Mouse (Mus musculus) stomach, embryonic 15.5 days (tissue): ENCODE results near the gene Atf5. TPM values are rescaled to one million over a fixed set of nuclear protein-coding genes. Genes with fewer than 3 reads are reported as not detected.

Experiments
- ATAC-seq: fragments of 200-750 bp; cut with Nextera tagmentation; 2 replicates; pipeline ENCODE4 v1.8.0; 2017; ENCODE audit warnings: low read depth, moderate number of reproducible peaks, moderate TSS enrichment; ENCODE audit not compliant: insufficient read depth, low FRiP score
- H3K27ac ChIP-seq: fragments of 300-500 bp; sonication (generic); 2 replicates; pipeline ENCODE4 v1.5.1; 2015; ENCODE audit warnings: mild to moderate bottlenecking, inconsistent platforms
- H3K27me3 ChIP-seq: fragments of 300-500 bp; sonication (generic); replicated peaks from 2 replicates; pipeline ENCODE4 v1.6.1; 2015; ENCODE audit warnings: inconsistent platforms
- H3K36me3 ChIP-seq: fragments of 300-500 bp; sonication (generic); 2 replicates; pipeline ENCODE4 v1.6.1; 2015; ENCODE audit warnings: inconsistent platforms
- H3K4me1 ChIP-seq: fragments of 300-500 bp; sonication (generic); 2 replicates; pipeline ENCODE4 v1.6.1; 2015; ENCODE audit warnings: inconsistent platforms
- H3K4me2 ChIP-seq: fragments of 300-500 bp; sonication (generic); 2 replicates; pipeline ENCODE4 v1.6.1; 2015; ENCODE audit warnings: mild to moderate bottlenecking, inconsistent platforms
- H3K4me3 ChIP-seq: fragments of 300-500 bp; sonication (generic); replicated peaks from 2 replicates; pipeline ENCODE4 v1.5.1; 2015; ENCODE audit warnings: inconsistent platforms
- H3K9ac ChIP-seq: fragments of 300-500 bp; sonication (generic); 2 replicates; pipeline ENCODE4 v1.6.1; 2015; ENCODE audit warnings: inconsistent platforms
- H3K9me3 ChIP-seq: fragments of 300-500 bp; sonication (generic); 2 replicates; pipeline ENCODE4 v1.6.1; 2016; ENCODE audit warnings: inconsistent platforms
- WGBS: fragments of 180-500 bp; shearing (Covaris S2); methylation state at CpG from one replicate; pipeline ENCODE4 v1.1.7; 2015; 5-methylcytosine and 5-hydroxymethylcytosine counted together
- polyA plus RNA-seq: library from polyadenylated mRNA; unstranded; fragments of >200 nt; fragmentation: Nextera tagmentation; extraction: Ambion mirVana; gene quantifications from 2 replicates; pipeline ENCODE4 v1.2.1, GENCODE M21; 2015

The Atf5 gene
- polyA plus RNA-seq, 1 experiment from 2014 or later, result 6.4 TPM

DNA sequence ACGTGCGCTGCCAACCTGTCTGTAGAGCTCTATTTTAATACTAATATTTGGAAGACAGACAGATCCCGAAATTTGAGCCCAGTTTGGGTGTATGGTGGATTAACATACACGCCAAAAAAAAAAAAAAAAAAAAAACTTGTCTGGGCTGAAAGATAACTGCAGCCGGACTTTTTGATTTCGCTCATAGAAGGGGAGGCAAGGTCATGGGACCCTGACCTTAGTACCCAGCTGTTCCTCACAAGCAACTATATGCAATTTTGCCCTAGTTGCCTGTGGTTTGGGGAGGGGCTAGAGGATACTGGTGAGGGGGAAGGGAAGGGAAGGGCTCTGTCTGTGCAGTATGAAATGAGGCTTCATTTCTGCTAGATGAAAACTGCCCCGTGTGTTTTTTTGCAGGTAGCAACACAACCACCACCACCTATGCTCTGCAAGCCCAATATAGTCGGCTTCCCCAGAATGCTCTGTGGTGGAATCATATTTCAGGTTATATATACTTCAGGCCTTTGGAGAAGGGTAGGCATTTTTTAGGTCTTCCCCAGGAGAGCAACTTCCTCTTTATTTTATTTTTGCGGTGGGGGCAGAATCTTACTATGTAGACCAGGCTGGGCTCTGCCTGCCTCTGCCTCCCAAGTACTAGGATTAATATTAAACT, 39.9 kb upstream of the Atf5 start:
- Histone ChIP-seq H3K27ac (peak overlapping the region; percentile 82), H3K27me3 (no peaks in the 10 kb centered on the region), H3K9me3 (no peaks in the 10 kb centered on the region), H3K4me2 (peak overlapping the region; percentile 87), H3K36me3 (peaks cover 8% of the 10 kb centered on the region; the same call in 1 of the 2 replicates), H3K4me1 (peaks cover 60% of the 10 kb centered on the region), H3K4me3 (peak overlapping the region; percentile 62), H3K9ac (peak overlapping the region; percentile 72; the same call in 1 of the 2 replicates)
- ATAC-seq, result no peak
- WGBS, result 57% methylated on average over 9 of the region's 9 CpGs

DNA sequence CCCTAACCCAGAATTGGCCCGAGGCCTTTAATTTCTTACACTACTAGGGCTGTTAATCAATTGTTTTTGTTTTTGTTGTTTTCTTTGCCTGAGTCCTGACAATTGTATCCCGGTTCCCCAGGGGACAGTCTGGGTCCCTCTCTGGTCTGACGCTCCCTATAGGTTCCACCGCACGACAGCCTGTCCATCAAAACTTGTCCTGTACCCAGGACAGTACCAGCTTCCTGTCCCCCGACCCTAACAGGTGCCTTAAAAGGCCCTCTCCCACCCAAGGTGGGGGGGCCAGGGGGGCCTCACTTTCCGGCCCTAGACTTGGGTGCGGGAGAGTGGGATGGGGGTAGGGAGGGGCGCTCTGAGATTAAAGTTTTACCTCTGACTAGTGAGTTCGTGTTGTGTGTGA, 38.6 kb upstream of the Atf5 start:
- 41% methylated on average over 10 of the region's 10 CpGs for WGBS
- peaks cover 7% of the 10 kb centered on the region; the same call in 1 of the 2 replicates for H3K36me3 ChIP-seq
- peak overlapping the region; percentile 57 for H3K4me3 ChIP-seq
- H3K4me1 ChIP-seq, result peaks cover 63% of the 10 kb centered on the region
- no peaks in the 10 kb centered on the region for H3K27me3 ChIP-seq
- no peak for ATAC-seq
- peak overlapping the region; percentile 99 for H3K27ac ChIP-seq
- peak overlapping the region; percentile 56 for H3K9ac ChIP-seq
- no peaks in the 10 kb centered on the region for H3K9me3 ChIP-seq
- H3K4me2 ChIP-seq, result peak overlapping the region; percentile 88

DNA sequence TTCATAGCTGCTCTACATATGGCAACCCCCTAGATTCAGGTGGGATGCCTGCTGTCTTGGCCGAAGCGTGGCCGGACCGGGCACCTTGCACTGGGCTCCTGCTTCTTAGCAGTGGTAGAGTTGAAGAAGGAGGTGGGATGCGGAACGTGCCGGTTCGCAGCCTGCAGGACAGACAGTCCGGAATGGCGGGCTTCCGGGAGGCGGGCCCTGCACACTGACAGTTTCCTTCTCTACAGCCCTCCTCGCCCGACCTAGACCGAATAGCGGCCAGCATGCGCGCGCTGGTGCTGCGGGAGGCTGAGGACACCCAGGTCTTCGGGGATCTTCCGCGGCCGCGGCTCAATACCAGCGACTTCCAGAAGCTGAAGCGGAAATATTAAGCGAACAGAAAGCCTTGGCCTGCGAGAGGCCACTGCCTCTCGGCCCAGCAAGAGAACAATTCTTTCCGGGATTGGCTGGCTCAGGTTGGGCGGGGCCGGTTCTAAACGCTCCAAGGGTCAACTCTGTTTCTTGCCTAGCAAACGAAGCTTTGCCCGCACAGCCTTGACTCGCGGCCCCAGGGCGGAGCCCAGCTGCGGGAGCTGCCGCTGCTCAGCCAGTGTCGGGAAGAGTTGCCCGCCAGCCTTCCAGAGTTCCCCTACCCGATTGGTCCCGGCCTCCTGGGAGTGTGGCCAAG, 38.0 kb upstream of the Atf5 start:
- peak overlapping the region; percentile 56 for H3K9ac ChIP-seq
- H3K4me2 ChIP-seq, result peak overlapping the region; percentile 88
- H3K9me3 ChIP-seq, result no peaks in the 10 kb centered on the region
- WGBS, result 1% methylated on average over 45 of the region's 45 CpGs
- H3K4me3 ChIP-seq, result peak overlapping the region; percentile 57
- no peaks in the 10 kb centered on the region for H3K27me3 ChIP-seq
- peaks cover 63% of the 10 kb centered on the region for H3K4me1 ChIP-seq
- H3K36me3 ChIP-seq, result peaks cover 7% of the 10 kb centered on the region; the same call in 1 of the 2 replicates
- peak overlapping the region; percentile 99 for H3K27ac ChIP-seq
- ATAC-seq, result peak; percentile 72

DNA sequence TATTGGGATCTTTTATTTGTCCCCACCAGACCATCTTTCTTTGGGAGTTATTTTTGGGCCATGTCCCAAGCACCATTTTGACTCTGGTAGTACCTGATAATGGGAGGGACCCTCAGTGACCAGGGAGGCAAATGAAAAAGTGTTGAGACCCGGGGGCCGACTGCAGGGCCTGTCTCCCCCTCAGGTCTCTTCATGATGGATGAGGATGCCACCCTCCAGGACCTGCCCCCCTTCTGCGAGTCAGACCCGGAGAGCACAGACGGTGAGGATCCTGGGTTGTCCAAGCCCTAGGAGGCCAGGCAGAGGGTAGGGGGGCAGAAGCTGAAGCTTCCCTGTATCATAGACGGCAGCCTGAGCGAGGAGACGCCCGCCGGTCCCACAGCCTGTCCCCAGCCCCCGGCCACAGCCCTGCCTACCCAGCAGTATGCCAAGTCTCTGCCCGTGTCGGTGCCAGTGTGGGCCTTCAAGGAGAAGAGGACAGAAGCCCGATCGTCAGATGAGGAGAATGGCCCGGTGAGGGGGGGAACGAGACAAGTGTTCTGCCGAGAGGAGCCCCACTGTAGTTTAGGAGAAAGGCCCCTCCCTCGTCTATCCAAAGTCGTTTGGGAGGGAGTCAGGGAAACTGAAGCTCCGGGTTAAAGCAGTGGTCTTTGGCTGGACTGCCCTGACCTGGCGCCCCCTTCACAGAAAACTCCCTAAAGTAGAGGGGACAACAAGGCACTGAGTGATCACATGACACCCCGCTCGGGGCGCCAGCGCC, 37.3 kb upstream of the Atf5 start:
- H3K4me2 ChIP-seq, result peak overlapping the region; percentile 88
- H3K36me3 ChIP-seq, result peaks cover 7% of the 10 kb centered on the region; the same call in 1 of the 2 replicates
- peaks cover 63% of the 10 kb centered on the region for H3K4me1 ChIP-seq
- no peak for ATAC-seq
- H3K9ac ChIP-seq, result peak overlapping the region; percentile 56
- peak overlapping the region; percentile 99 for H3K27ac ChIP-seq
- no peaks in the 10 kb centered on the region for H3K9me3 ChIP-seq
- H3K27me3 ChIP-seq, result no peaks in the 10 kb centered on the region
- WGBS, result 27% methylated on average over 26 of the region's 26 CpGs
- H3K4me3 ChIP-seq, result peak overlapping the region; percentile 57

DNA sequence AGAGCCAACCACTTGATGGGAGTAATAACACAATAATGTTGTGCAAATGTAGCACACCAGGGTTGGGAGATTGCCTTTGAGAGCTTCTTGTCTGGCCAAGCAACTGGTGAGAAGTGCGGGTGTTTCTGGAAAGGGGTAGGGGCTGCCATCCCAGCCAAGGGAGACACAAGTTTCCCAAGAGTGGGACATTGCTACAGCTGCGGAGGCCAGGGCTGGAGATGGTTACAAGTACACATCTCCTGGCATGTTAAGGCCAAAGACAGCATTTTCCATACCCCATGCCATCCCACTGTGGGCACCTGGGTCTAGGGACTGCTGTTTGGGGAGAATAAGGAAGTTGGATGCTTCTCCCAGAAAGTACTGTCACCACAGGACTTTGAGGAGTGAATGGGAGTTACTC, 36.6 kb upstream of the Atf5 start:
- Histone ChIP-seq H3K4me1 (peaks cover 57% of the 10 kb centered on the region), H3K9ac (no peak overlapping the region), H3K4me2 (peak overlapping the region; percentile 88; the same call in 1 of the 2 replicates), H3K36me3 (peaks cover 7% of the 10 kb centered on the region; the same call in 1 of the 2 replicates), H3K27ac (no peak overlapping the region), H3K4me3 (no peak overlapping the region), H3K27me3 (no peaks in the 10 kb centered on the region), H3K9me3 (no peaks in the 10 kb centered on the region)
- 88% methylated on average over 2 of the region's 2 CpGs for WGBS
- ATAC-seq, result no peak

DNA sequence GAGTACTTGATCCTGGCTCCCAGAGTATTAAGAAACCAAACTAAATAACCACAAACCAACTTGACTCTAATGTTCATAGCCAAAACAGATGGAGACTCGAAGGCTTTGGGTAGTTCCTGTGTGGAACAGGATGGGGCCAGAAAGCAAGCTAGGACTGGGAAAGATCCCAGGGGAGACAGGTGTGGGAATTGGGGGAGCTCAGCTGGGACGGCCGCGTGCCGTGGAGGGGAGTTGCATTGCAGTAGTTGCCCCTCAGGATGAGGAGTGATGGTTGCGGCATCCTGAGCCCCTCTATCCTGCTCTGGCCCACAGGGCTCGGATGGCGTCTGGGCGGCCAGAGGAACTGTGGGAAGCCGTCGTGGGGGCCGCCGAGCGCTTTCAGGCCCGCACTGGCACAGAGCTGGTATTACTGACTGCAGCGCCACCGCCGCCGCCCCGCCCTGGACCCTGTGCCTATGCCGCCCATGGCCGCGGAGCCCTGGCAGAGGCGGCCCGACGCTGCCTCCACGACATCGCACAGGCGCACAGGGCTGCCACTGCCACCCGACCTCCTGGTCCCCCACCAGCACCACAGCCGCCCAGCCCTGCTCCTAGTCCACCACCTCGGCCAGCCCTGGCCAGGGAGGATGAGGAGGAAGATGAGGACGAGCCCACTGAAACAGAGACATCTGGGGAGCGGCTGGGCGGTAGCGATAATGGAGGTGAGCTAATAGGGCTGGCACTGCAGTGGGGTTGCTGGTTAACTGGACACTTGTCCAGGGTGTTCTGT, 36.0 kb upstream of the Atf5 start:
- Histone ChIP-seq H3K9ac (no peak overlapping the region), H3K27me3 (no peaks in the 10 kb centered on the region), H3K4me2 (no peak overlapping the region), H3K4me1 (peaks cover 57% of the 10 kb centered on the region), H3K4me3 (no peak overlapping the region), H3K27ac (no peak overlapping the region), H3K36me3 (peaks cover 7% of the 10 kb centered on the region; the same call in 1 of the 2 replicates), H3K9me3 (no peaks in the 10 kb centered on the region)
- 93% methylated on average over 36 of the region's 36 CpGs for WGBS
- no peak for ATAC-seq

DNA sequence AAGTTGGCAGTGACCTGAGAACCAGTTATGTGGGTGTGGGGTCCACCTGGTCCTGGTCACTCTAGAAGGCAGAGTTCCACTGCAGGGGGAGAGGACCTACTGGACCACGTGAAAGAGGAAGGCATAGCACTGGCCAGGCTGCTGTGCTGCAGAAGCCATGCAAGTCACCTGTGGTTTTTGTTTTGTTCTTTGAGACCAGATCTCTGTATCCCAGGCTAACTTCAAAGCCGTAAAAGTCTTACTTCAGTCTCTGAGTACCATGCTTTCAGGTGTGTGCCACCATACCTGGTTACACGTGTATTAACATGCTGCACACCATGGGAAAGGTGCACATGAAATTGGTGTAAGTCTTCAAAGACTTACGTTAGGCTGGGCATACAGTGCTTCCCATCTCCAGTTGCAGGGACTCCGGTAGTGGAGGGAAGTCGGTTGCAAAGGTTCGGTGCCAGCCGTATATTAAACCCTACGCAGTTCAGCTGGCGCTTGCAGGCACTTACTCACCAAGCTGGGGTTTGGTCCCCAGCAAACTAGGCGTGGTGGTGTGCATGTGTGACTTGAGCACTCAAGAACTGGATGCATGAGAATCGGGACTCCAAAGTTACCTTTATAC, 35.3 kb upstream of the Atf5 start:
- Histone ChIP-seq H3K4me2 (no peak overlapping the region), H3K27me3 (no peaks in the 10 kb centered on the region), H3K36me3 (peaks cover 8% of the 10 kb centered on the region), H3K4me1 (peaks cover 57% of the 10 kb centered on the region), H3K27ac (no peak overlapping the region), H3K9me3 (no peaks in the 10 kb centered on the region), H3K9ac (no peak overlapping the region), H3K4me3 (no peak overlapping the region)
- 89% methylated on average over 12 of the region's 12 CpGs for WGBS
- ATAC-seq, result no peak

DNA sequence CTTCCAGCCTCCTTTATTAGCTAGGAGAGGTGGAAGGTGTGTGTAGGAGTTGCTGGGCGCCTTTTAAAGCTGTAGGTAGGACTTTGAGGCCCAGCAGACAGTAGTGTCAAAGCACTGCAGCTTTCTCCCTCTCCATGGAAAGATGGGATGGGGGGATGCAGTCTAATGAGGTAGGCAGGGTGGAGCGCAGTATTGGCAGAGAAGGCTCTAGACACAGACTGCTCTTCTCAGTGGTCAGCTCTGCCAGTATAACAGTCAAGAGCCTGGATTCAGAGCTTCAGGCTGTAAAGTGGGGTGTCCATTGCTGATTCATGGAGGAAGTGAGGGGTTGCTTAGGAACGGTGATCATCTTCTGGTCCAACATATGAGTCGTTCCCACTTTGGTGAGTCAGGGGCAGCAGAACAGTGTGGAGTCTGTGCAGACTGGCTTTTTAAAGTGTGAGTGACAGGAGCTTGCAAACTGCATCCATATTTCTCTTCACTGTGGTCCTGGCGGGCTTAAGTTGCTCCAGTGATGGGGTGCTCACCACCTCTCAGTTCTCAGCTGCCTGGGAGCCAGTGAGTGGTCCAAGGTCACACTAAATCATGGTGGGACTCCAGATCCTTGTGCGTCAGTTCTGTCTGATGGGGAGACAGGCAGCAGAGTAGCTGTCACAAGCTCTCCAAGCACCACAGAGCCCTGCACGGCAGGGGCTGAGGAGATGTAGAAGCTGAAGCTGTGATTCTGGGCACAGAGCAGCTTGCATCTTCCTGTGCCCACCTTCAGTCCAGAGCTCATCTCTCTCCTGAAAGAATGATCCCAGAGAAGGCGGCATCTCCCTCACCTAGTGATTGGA, 34.5 kb upstream of the Atf5 start:
- H3K4me2 ChIP-seq, result peak overlapping the region; percentile 68
- ATAC-seq, result no peak
- H3K36me3 ChIP-seq, result peaks cover 13% of the 10 kb centered on the region
- peaks cover 53% of the 10 kb centered on the region for H3K4me1 ChIP-seq
- H3K9me3 ChIP-seq, result no peaks in the 10 kb centered on the region
- no peaks in the 10 kb centered on the region for H3K27me3 ChIP-seq
- H3K9ac ChIP-seq, result peak overlapping the region; percentile 64
- peak overlapping the region; percentile 69 for H3K4me3 ChIP-seq
- peak overlapping the region; percentile 99 for H3K27ac ChIP-seq
- whole genome bisulfite sequencing, result 79% methylated on average over 8 of the region's 8 CpGs

DNA sequence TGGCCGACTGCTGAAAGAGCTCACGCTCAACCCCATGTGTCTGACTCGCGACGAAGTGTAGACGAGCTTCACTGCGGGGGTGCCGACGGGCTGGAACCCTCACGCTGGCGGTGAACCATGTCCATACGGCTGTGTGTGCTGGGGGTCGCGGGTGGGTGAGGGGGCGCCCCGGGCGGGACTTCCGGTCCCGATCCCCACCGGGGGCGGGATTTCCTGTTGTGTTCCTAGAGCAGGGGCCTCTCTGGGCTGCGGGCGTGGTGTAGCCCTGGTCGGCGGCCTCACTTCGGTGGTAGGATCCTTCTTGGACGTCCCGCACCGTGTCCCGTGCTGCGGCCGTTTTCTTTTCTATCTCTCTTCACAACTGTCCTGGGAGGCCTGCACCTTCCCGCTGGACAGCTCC, 33.7 kb upstream of the Atf5 start:
- Histone ChIP-seq H3K4me3 (peak overlapping the region; percentile 69), H3K27me3 (no peaks in the 10 kb centered on the region), H3K4me2 (peak overlapping the region; percentile 68), H3K9ac (peak overlapping the region; percentile 64), H3K27ac (peak overlapping the region; percentile 99), H3K4me1 (peaks cover 49% of the 10 kb centered on the region), H3K36me3 (peaks cover 21% of the 10 kb centered on the region), H3K9me3 (no peaks in the 10 kb centered on the region)
- under 1% methylated on average over 33 of the region's 33 CpGs for WGBS
- peak; percentile 20 for ATAC-seq

DNA sequence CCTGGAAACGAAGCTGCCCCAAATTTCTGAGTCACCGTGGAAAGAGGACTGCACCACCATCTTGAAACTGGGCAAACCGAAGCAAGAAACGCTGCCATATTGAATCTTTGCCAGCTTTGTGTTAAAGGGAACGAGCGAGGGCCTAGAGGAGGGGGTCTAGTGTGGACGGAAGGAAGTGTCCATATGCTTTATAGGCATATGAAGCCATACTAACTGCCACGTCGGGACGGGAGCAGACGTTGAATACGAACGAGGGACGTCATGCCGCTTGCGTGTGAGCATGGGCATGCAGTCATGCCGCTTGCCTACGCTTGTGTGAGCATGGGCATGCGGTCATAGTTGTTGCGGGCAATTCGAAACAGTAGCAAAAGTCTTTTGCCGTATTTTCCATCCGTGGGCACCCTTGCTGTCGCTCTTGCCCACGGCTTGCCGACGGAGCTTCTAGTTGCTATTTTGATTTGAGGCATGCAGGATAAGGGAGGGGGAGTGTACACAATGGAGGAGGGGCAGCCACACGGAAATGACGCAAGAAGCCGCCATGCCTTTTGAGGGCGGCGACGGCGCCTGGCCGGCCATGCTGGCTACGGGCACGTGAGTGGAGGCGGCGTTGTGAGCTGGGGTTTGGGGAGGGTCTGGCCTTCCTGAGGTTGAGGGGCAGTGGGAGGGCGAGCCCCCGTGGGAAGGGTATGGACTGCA, 33.1 kb upstream of the Atf5 start:
- no peaks in the 10 kb centered on the region for H3K27me3 ChIP-seq
- H3K4me1 ChIP-seq, result peaks cover 43% of the 10 kb centered on the region
- peak overlapping the region; percentile 68 for H3K4me2 ChIP-seq
- peak overlapping the region; percentile 64 for H3K9ac ChIP-seq
- H3K4me3 ChIP-seq, result peak overlapping the region; percentile 69
- H3K36me3 ChIP-seq, result peaks cover 27% of the 10 kb centered on the region
- no peaks in the 10 kb centered on the region for H3K9me3 ChIP-seq
- peak overlapping the region; percentile 99 for H3K27ac ChIP-seq
- peak; percentile 64 for ATAC-seq
- WGBS, result 0% methylated on average over 41 of the region's 41 CpGs
